Mouse (Mus musculus): ENCODE data around the gene Astl. TPM values are rescaled to one million over a fixed set of nuclear protein-coding genes. Genes with fewer than 3 reads are reported as not detected.

Astl gene
- polyA plus RNA-seq, 1 experiment from 2014 or later: not detected

DNA sequence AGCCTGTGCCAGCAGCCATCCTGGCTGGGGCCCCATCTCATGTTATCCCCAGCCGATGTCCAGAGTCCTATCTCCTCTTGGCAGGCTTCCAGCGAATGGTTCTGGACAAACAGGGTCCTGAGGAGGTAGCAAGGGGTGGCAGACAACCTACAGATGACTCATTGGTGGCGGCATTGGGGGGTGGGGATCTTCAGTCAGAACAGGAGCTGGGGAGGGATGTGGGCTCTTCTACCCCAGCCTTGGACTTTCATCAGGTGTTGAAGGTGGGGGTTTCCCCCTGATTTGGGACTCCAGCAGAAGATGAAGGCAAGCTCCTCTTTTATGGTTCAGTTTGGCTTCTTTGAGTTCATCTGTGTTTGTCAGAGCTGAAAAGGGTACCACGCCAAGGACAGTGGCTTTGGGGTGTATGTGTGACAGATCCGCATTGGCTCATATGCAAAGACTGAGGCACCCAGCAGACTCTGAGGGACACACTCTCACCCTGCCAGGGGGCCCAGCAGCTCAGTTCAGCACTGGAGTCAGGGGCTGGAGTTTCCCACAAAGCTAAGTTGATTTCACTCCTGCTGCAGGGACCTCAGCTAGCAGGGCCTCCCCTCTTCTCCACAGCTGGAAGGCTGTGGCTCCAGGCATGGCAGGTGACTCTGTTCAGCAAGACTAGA lies 4.4 kb upstream of the Astl start:
- Histone ChIP-seq H3K36me3 (ENCODE audit: control insufficient read depth, insufficient read depth) (no peaks in the 10 kb centered on the region), H3K4me2 (ENCODE audit: low read depth, low read length) (no peak overlapping the region), H3K4me3 (ENCODE audit: low read depth, low read length) (no peak overlapping the region), H3K27me3 (ENCODE audit: control insufficient read depth, insufficient read depth, low read depth, low read length) (peaks cover 31% of the 10 kb centered on the region), H3K4me1 (ENCODE audit: control insufficient read depth, low read depth, low read length) (peaks cover 12% of the 10 kb centered on the region), H3K9me3 (replicated peaks; ENCODE audit: control insufficient read depth, low read length) (no peaks in the 10 kb centered on the region), H3K27ac (ENCODE audit: low read length) (no peak overlapping the region), H3K9ac (ENCODE audit: low read depth, low read length) (no peak overlapping the region)
- WGBS (ENCODE audit: insufficient replicate concordance): 33% methylated on average over 5 of the region's 5 CpGs
- ATAC-seq (ENCODE audit: low read depth): no peak

DNA sequence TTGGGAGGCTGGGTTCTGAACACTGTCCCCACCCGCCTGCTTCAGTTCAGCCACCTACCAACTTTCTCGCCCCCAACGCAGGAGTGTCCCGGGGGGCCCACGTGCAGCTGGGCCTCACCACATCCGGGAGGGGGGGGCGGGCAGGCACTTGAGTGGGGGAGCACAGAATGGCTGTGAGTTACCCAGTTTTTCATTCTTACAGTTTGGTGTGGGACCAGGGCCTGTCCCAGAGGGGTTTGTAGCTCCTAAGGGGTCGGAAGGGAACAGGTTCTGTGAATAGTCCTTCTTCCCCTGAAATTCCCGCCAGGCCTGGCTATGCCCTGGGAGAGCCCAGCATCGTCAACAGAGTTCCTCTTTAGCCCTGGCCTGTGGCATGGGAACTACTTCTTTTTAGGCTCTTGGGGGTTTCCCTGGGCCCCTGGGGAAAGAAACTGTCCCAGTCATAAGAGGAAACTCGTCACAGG lies 3.3 kb upstream of the Astl start:
- Histone ChIP-seq H3K9me3 (replicated peaks; ENCODE audit: control insufficient read depth, low read length) (no peaks in the 10 kb centered on the region), H3K9ac (ENCODE audit: low read depth, low read length) (no peak overlapping the region), H3K36me3 (ENCODE audit: control insufficient read depth, insufficient read depth) (no peaks in the 10 kb centered on the region), H3K4me3 (ENCODE audit: low read depth, low read length) (no peak overlapping the region), H3K4me2 (ENCODE audit: low read depth, low read length) (peak overlapping the region; percentile 76), H3K27me3 (ENCODE audit: control insufficient read depth, insufficient read depth, low read depth, low read length) (peaks cover 31% of the 10 kb centered on the region), H3K4me1 (ENCODE audit: control insufficient read depth, low read depth, low read length) (peaks cover 12% of the 10 kb centered on the region), H3K27ac (ENCODE audit: low read length) (no peak overlapping the region; the same call in 1 of the 2 replicates)
- ATAC-seq (ENCODE audit: low read depth): 0 out of 2 replicates have a peak, but pooled peaks have one; percentile 4
- WGBS (ENCODE audit: insufficient replicate concordance): 14% methylated on average over 11 of the region's 11 CpGs

DNA sequence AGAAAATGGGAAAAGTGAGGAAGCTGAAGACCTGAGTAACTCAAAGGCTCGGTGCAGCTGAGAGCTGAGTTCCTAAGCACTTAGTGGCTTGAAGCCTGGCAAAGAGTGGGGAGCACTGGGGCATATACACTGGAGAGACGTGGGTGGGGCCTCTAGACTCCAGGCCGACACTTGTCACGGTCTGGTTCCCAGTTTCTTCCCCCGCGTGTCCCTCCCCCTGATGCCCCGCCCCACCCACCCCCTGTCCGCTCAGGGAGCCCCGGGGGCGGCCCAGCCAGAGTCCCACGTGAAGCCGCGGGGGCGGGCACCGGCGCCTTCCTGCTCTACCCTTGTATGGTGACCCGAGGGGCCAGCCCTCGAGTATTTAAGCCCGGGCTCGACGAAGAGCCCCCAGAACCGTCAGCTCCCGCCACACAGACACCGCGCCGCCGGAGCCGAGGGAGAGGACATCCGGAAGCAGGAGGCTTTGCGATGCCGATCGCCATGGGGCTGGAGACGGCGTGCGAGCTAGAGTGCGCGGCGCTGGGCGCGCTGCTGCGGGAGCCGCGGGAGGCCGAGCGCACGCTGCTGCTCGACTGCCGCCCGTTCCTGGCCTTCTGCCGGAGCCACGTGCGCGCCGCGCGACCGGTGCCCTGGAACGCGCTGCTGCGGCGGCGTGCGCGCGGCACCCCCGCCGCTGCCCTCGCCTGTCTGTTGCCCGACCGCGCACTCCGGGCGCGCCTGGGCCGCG lies 2.5 kb upstream of the Astl start, which contains the start of gene Dusp2:
TSS of gene Dusp2 (plus strand) at position 393 of the 730 bp plus-strand sequence.
- peaks cover 12% of the 10 kb centered on the region for H3K4me1 ChIP-seq (ENCODE audit: control insufficient read depth, low read depth, low read length)
- H3K4me3 ChIP-seq (ENCODE audit: low read depth, low read length): peak within 1 kb of the TSS; percentile 61
- peak within 1 kb of the TSS; percentile 76 for H3K4me2 ChIP-seq (ENCODE audit: low read depth, low read length)
- H3K27ac ChIP-seq (ENCODE audit: low read length): peak within 1 kb of the TSS; percentile 57; the same call in 1 of the 2 replicates
- no peaks in the 10 kb centered on the region for H3K36me3 ChIP-seq (ENCODE audit: control insufficient read depth, insufficient read depth)
- under 1% methylated on average over 66 of the region's 76 CpGs for WGBS (ENCODE audit: insufficient replicate concordance)
- H3K9ac ChIP-seq (ENCODE audit: low read depth, low read length): peak within 1 kb of the TSS; percentile 43
- no peaks in the 10 kb centered on the region for H3K9me3 ChIP-seq (replicated peaks; ENCODE audit: control insufficient read depth, low read length)
- ATAC-seq (ENCODE audit: low read depth): peak; percentile 78
- peaks cover 31% of the 10 kb centered on the region for H3K27me3 ChIP-seq (ENCODE audit: control insufficient read depth, insufficient read depth, low read depth, low read length)

DNA sequence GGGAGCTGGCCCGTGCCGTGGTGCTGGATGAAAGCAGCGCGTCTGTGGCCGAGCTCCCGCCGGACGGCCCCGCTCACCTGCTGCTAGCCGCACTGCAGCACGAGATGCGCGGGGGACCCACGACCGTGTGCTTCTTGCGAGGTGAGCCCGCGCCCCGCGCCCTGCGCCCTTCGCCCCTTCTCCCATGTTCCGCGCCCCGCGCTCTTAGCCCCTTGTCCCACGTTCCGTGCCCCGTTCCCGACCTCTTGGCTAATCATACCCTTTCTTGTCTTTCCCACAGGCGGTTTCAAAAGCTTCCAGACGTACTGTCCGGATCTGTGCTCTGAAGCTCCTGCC lies 2.0 kb upstream of the Astl start:
- under 1% methylated on average over 26 of the region's 33 CpGs for WGBS (ENCODE audit: insufficient replicate concordance)
- no peak for ATAC-seq (ENCODE audit: low read depth)
- Histone ChIP-seq H3K9me3 (replicated peaks; ENCODE audit: control insufficient read depth, low read length) (no peaks in the 10 kb centered on the region), H3K4me3 (ENCODE audit: low read depth, low read length) (peak overlapping the region; percentile 61), H3K9ac (ENCODE audit: low read depth, low read length) (peak overlapping the region; percentile 43), H3K4me1 (ENCODE audit: control insufficient read depth, low read depth, low read length) (peaks cover 12% of the 10 kb centered on the region), H3K27me3 (ENCODE audit: control insufficient read depth, insufficient read depth, low read depth, low read length) (peaks cover 31% of the 10 kb centered on the region), H3K27ac (ENCODE audit: low read length) (no peak overlapping the region), H3K4me2 (ENCODE audit: low read depth, low read length) (peak overlapping the region; percentile 76), H3K36me3 (ENCODE audit: control insufficient read depth, insufficient read depth) (no peaks in the 10 kb centered on the region)

DNA sequence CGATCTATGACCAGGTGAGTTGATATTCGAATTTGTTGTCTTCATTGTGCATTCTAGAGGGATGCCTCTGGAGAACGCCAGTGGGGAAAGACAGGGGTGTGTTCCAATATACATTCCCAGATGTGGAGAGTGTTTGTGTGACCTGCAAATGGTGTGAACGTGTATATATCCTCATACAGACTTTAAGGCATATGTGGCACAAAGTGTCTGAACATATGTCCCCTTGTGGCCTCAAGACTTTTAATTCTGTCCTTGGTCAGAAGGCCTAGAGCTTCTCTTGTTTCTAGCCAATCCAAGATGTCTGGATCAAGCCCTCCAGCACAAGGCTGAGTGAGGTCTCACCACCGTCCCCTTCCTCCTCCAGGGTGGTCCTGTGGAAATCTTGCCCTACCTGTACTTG lies 1.6 kb upstream of the Astl start:
- Histone ChIP-seq H3K4me2 (ENCODE audit: low read depth, low read length) (peak overlapping the region; percentile 76), H3K27me3 (ENCODE audit: control insufficient read depth, insufficient read depth, low read depth, low read length) (peaks cover 31% of the 10 kb centered on the region), H3K9ac (ENCODE audit: low read depth, low read length) (no peak overlapping the region), H3K27ac (ENCODE audit: low read length) (no peak overlapping the region), H3K4me3 (ENCODE audit: low read depth, low read length) (peak overlapping the region; percentile 61), H3K4me1 (ENCODE audit: control insufficient read depth, low read depth, low read length) (peaks cover 12% of the 10 kb centered on the region), H3K36me3 (ENCODE audit: control insufficient read depth, insufficient read depth) (no peaks in the 10 kb centered on the region), H3K9me3 (replicated peaks; ENCODE audit: control insufficient read depth, low read length) (no peaks in the 10 kb centered on the region)
- 8% methylated on average over 5 of the region's 5 CpGs for WGBS (ENCODE audit: insufficient replicate concordance)
- no peak for ATAC-seq (ENCODE audit: low read depth)

DNA sequence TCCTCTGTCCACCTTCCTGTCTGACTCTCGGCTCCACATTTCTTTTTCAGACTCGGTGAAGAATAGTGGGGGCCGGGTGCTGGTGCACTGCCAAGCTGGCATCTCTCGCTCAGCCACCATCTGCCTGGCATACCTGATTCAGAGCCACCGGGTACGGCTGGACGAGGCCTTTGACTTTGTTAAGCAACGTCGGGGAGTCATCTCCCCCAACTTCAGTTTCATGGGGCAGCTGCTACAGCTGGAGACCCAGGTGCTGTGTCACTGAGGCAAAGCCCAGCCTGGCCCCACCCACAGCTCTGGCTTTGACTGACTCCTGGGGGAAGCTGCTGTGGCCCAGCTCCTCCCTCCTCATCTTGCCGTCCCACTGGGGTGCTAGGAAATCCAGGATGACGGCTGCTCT lies 908 bp upstream of the Astl start:
- Histone ChIP-seq H3K27ac (ENCODE audit: low read length) (no peak overlapping the region), H3K4me2 (ENCODE audit: low read depth, low read length) (peak overlapping the region; percentile 34), H3K4me1 (ENCODE audit: control insufficient read depth, low read depth, low read length) (peaks cover 12% of the 10 kb centered on the region), H3K9ac (ENCODE audit: low read depth, low read length) (no peak overlapping the region), H3K27me3 (ENCODE audit: control insufficient read depth, insufficient read depth, low read depth, low read length) (peaks cover 31% of the 10 kb centered on the region), H3K4me3 (ENCODE audit: low read depth, low read length) (peak overlapping the region; percentile 61), H3K36me3 (ENCODE audit: control insufficient read depth, insufficient read depth) (no peaks in the 10 kb centered on the region), H3K9me3 (replicated peaks; ENCODE audit: control insufficient read depth, low read length) (no peaks in the 10 kb centered on the region)
- 10% methylated on average over 11 of the region's 11 CpGs for WGBS (ENCODE audit: insufficient replicate concordance)
- no peak for ATAC-seq (ENCODE audit: low read depth)

DNA sequence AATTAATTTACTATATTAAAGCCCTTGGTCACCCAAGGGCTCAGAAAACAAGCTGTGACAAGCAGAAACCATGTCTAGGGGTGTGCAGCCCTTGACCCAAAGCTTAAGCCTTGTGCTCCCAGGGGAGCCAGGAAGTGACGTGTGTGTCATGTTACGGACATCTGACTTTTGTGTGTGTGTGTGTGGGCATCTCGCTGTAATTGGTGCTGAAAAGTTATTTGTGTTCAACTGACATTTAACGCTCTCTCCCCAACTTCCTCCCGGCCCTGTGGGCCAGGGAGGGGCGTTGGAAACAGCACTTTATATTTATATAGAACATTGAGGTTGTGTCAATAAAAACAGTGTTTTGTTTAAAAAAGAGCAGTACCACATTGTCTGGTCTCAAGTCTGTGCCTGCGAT lies 427 bp upstream of the Astl start:
- 39% methylated on average over 7 of the region's 7 CpGs for whole genome bisulfite sequencing (ENCODE audit: insufficient replicate concordance)
- Histone ChIP-seq H3K9me3 (replicated peaks; ENCODE audit: control insufficient read depth, low read length) (no peaks in the 10 kb centered on the region), H3K4me2 (ENCODE audit: low read depth, low read length) (peak overlapping the region; percentile 34), H3K27ac (ENCODE audit: low read length) (no peak overlapping the region), H3K4me3 (ENCODE audit: low read depth, low read length) (no peak overlapping the region), H3K27me3 (ENCODE audit: control insufficient read depth, insufficient read depth, low read depth, low read length) (peaks cover 31% of the 10 kb centered on the region), H3K36me3 (ENCODE audit: control insufficient read depth, insufficient read depth) (no peaks in the 10 kb centered on the region), H3K9ac (ENCODE audit: low read depth, low read length) (no peak overlapping the region), H3K4me1 (ENCODE audit: control insufficient read depth, low read depth, low read length) (peaks cover 12% of the 10 kb centered on the region)
- no peak for ATAC-seq (ENCODE audit: low read depth)

DNA sequence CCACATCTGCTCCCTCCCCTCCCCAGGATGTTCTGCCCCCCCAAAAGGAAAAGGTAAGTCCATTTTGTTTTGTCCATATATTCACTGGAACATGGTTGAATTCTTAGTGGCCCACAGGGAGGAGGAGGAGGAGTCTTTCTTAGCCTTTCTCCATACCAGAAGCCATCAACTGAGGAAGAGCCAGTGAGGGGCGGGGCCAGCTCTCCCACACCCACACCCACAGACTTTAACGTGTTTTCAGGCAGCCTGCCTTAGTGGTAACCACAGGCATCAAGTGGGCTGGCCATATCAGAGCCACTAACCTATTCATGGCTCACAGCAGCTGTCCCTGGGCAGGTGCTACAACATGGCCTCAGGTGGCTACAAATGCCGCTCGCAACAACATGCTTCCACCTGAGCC lies 394 bp downstream of the Astl start:
- peaks cover 31% of the 10 kb centered on the region for H3K27me3 ChIP-seq (ENCODE audit: control insufficient read depth, insufficient read depth, low read depth, low read length)
- ATAC-seq (ENCODE audit: low read depth): no peak
- H3K9ac ChIP-seq (ENCODE audit: low read depth, low read length): no peak overlapping the region
- H3K4me2 ChIP-seq (ENCODE audit: low read depth, low read length): no peak overlapping the region
- H3K4me1 ChIP-seq (ENCODE audit: control insufficient read depth, low read depth, low read length): peaks cover 12% of the 10 kb centered on the region
- H3K27ac ChIP-seq (ENCODE audit: low read length): no peak overlapping the region
- H3K9me3 ChIP-seq (replicated peaks; ENCODE audit: control insufficient read depth, low read length): no peaks in the 10 kb centered on the region
- H3K4me3 ChIP-seq (ENCODE audit: low read depth, low read length): no peak overlapping the region
- H3K36me3 ChIP-seq (ENCODE audit: control insufficient read depth, insufficient read depth): no peaks in the 10 kb centered on the region
- 54% methylated on average over 4 of the region's 4 CpGs for WGBS (ENCODE audit: insufficient replicate concordance)

DNA sequence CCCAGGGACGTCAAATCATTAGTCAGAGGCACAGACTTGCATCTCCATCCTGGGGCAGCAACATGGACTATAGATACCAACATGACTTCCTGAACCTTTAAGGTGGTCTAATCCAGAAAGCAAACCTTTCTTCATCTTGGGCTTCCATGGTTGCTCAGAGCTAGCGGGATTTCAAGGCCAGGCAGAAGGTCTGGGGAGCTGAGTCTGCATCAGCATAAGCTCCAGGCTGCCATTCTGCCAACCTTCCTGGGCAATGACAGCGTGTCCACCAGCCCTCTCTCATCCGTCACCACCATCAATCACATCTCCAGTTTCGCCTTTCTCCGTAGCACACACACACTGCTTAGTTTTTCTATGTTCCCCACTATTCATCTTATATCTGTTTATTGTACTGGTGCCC lies 823 bp downstream of the Astl start:
- H3K4me1 ChIP-seq (ENCODE audit: control insufficient read depth, low read depth, low read length): peaks cover 12% of the 10 kb centered on the region
- ATAC-seq (ENCODE audit: low read depth): no peak
- H3K27ac ChIP-seq (ENCODE audit: low read length): no peak overlapping the region
- 60% methylated on average over 6 of the region's 6 CpGs for WGBS (ENCODE audit: insufficient replicate concordance)
- no peak overlapping the region for H3K4me3 ChIP-seq (ENCODE audit: low read depth, low read length)
- peaks cover 31% of the 10 kb centered on the region for H3K27me3 ChIP-seq (ENCODE audit: control insufficient read depth, insufficient read depth, low read depth, low read length)
- H3K36me3 ChIP-seq (ENCODE audit: control insufficient read depth, insufficient read depth): no peaks in the 10 kb centered on the region
- H3K4me2 ChIP-seq (ENCODE audit: low read depth, low read length): no peak overlapping the region
- H3K9me3 ChIP-seq (replicated peaks; ENCODE audit: control insufficient read depth, low read length): no peaks in the 10 kb centered on the region
- no peak overlapping the region for H3K9ac ChIP-seq (ENCODE audit: low read depth, low read length)
